Mouse (Mus musculus): Measurements from ENCODE around the gene Glud1. TPM values are rescaled to one million over a fixed set of nuclear protein-coding genes. Genes with fewer than 3 reads are reported as not detected.

The Glud1 gene
- polyA plus RNA-seq, 1 experiment from 2014 or later = 152 TPM

DNA sequence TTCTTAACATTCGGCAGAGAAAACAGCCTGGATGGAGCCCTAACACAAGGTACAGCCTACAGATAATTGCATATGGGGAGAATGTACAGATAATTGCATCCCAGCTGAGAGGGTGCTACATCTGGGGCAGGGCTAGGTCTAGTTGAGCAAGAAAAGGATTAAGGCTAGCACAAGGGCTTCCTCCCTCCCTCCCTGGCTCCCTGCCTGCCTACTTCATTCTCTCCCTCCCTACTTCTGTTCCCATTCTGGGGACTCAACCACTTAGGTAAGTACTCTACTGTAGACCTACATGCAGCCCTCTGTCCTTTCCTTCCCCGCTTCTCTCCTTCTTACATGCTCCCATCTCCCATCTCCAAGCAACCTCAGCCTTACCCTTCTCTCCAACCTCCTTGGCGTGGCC is 42.8 kb downstream of the Glud1 start:
- no peak for ATAC-seq (ENCODE audit: low read depth)
- Histone ChIP-seq H3K36me3 (ENCODE audit: control insufficient read depth, insufficient read depth, low read length) (no peaks in the 10 kb centered on the region), H3K4me1 (ENCODE audit: control insufficient read depth, insufficient read depth, low read length) (no peaks in the 10 kb centered on the region), H3K4me3 (ENCODE audit: low read depth, low read length) (no peak overlapping the region), H3K9me3 (ENCODE audit: control insufficient read depth, low read length) (no peaks in the 10 kb centered on the region), H3K27me3 (ENCODE audit: control insufficient read depth, insufficient read depth, low read length) (no peaks in the 10 kb centered on the region), H3K4me2 (ENCODE audit: low read depth, low read length) (no peak overlapping the region), H3K27ac (ENCODE audit: low read depth, low read length) (no peak overlapping the region), H3K9ac (replicated peaks; ENCODE audit: low read depth, low read length) (no peak overlapping the region)
- 93% methylated on average over 3 of the region's 3 CpGs for WGBS

DNA sequence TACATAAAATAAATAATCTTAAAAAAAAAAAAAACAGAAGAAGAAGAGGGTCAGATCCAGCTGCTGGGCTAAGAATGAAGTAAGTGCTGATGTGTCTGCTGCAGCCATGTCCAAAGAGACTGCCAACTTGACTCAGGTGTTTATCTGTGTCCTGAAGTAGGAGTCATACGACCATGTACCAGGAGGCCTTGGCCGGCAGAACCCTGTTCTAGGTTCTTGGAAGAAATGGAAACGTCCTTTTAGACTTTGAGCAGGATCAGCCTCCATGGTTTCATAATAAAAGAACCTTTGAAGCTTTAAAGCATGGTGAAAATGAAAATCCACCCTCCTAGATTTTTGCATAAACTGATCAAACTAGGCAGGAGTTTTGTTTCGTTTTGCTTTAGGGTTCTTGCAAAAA is 43.9 kb downstream of the Glud1 start:
- Histone ChIP-seq H3K27ac (ENCODE audit: low read depth, low read length) (no peak overlapping the region), H3K4me1 (ENCODE audit: control insufficient read depth, insufficient read depth, low read length) (no peaks in the 10 kb centered on the region), H3K9me3 (ENCODE audit: control insufficient read depth, low read length) (no peaks in the 10 kb centered on the region), H3K27me3 (ENCODE audit: control insufficient read depth, insufficient read depth, low read length) (no peaks in the 10 kb centered on the region), H3K9ac (replicated peaks; ENCODE audit: low read depth, low read length) (no peak overlapping the region), H3K4me3 (ENCODE audit: low read depth, low read length) (no peak overlapping the region), H3K4me2 (ENCODE audit: low read depth, low read length) (no peak overlapping the region), H3K36me3 (ENCODE audit: control insufficient read depth, insufficient read depth, low read length) (no peaks in the 10 kb centered on the region)
- 84% methylated on average over 4 of the region's 4 CpGs for WGBS
- ATAC-seq (ENCODE audit: low read depth) = no peak

DNA sequence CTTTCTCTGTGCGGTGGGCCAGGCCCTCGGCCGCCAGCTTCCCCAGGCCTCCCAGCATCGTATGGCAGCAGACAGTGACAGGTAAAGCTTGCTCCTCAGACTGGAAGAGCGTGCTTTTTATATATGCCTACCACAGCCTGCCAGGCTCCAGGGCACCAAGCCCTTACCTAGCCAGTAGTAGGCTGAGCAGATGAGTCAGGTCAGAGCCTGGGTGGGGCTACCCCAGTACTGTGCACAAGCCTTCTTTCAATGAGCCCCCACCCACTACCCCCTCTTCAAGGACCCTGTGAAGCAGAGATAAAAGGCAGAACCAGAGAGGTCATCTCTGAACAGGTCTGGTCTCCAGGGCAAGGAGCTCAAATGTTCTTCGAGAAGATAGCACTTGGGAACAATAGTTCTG is 44.8 kb downstream of the Glud1 start, which contains the start of gene Fam25c:
Fam25c (minus strand) TSS at position 133 of the 400 bp plus-strand sequence.
- H3K9ac ChIP-seq (replicated peaks; ENCODE audit: low read depth, low read length) = no peak within 1 kb of the TSS
- no peaks in the 10 kb centered on the region for H3K36me3 ChIP-seq (ENCODE audit: control insufficient read depth, insufficient read depth, low read length)
- H3K27ac ChIP-seq (ENCODE audit: low read depth, low read length) = no peak within 1 kb of the TSS
- 83% methylated on average over 6 of the region's 6 CpGs for WGBS
- H3K4me3 ChIP-seq (ENCODE audit: low read depth, low read length) = no peak within 1 kb of the TSS
- no peak for ATAC-seq (ENCODE audit: low read depth)
- no peaks in the 10 kb centered on the region for H3K27me3 ChIP-seq (ENCODE audit: control insufficient read depth, insufficient read depth, low read length)
- no peaks in the 10 kb centered on the region for H3K4me1 ChIP-seq (ENCODE audit: control insufficient read depth, insufficient read depth, low read length)
- H3K4me2 ChIP-seq (ENCODE audit: low read depth, low read length) = no peak within 1 kb of the TSS
- H3K9me3 ChIP-seq (ENCODE audit: control insufficient read depth, low read length) = no peaks in the 10 kb centered on the region

DNA sequence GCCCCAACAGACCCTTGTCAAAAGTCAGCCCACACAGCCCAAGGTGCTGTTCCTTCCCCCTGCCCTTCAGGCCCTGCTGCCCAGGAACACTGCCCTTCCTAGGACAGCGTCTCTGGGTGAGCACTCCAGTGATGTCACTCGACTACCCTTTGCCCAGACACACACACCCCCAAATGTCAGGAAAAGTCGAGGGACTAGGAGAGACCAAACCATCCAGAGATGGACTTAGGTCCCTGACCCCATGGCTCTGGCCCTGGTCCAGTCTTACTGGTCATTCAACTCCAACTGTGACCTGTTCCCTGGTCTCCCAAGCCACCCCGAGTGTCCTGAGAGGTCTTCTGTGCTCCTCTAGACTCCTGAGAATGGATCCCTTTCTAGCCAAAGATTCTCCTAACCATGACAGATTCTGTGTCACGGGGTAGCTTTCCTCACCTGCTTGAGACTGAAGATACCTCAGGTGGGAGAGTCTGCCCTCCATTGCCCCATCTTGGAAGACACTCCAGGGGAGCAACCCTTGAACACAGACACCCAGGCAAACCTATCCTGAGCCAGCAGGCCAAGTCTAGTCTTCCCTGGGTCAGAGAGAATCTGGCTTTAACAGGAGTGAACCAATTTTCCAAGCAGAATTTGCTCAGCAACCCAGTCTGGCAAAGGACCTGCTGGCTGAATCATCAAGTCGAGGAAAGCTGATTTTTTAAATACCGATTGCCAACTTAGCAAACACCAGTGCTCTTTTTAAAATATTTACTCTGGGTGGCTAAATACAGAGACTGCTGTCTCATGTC is 47.3 kb downstream of the Glud1 start:
- WGBS = 84% methylated on average over 7 of the region's 7 CpGs
- Histone ChIP-seq H3K36me3 (ENCODE audit: control insufficient read depth, insufficient read depth, low read length) (no peaks in the 10 kb centered on the region), H3K4me1 (ENCODE audit: control insufficient read depth, insufficient read depth, low read length) (no peaks in the 10 kb centered on the region), H3K9me3 (ENCODE audit: control insufficient read depth, low read length) (no peaks in the 10 kb centered on the region), H3K4me2 (ENCODE audit: low read depth, low read length) (no peak overlapping the region), H3K4me3 (ENCODE audit: low read depth, low read length) (no peak overlapping the region), H3K27ac (ENCODE audit: low read depth, low read length) (no peak overlapping the region), H3K27me3 (ENCODE audit: control insufficient read depth, insufficient read depth, low read length) (no peaks in the 10 kb centered on the region), H3K9ac (replicated peaks; ENCODE audit: low read depth, low read length) (no peak overlapping the region)
- ATAC-seq (ENCODE audit: low read depth) = no peak

DNA sequence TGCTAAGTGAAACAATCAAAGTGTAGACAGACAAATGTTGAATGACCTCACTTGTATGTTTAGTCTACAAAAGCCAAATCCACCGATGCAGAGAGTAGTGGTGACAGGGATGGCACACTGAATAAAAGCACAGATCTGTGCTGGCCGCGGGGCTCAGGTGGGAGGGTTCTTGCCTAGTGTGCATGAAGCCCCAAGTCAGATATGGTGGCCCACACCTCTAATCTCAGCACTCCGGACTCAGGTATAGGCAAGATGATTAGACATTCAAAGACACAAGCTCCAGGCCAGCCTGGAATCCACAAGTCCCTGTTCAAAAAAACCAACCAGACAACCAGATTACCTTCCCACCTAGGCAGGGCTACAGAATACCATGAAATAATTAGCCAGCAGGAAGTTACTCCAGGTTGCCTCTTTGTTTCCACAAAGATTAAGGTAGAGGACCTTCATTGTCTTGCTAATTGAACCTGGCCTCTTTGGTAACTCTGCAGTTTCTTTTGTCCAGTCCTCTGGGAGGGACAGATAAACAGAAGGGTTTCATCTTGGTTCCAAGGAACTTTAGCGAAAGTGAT is 49.2 kb downstream of the Glud1 start:
- H3K4me2 ChIP-seq (ENCODE audit: low read depth, low read length) = no peak overlapping the region
- H3K27me3 ChIP-seq (ENCODE audit: control insufficient read depth, insufficient read depth, low read length) = no peaks in the 10 kb centered on the region
- no peak overlapping the region for H3K9ac ChIP-seq (replicated peaks; ENCODE audit: low read depth, low read length)
- 55% methylated on average over 5 of the region's 5 CpGs for WGBS
- H3K4me1 ChIP-seq (ENCODE audit: control insufficient read depth, insufficient read depth, low read length) = no peaks in the 10 kb centered on the region
- H3K27ac ChIP-seq (ENCODE audit: low read depth, low read length) = no peak overlapping the region
- no peak overlapping the region for H3K4me3 ChIP-seq (ENCODE audit: low read depth, low read length)
- H3K36me3 ChIP-seq (ENCODE audit: control insufficient read depth, insufficient read depth, low read length) = no peaks in the 10 kb centered on the region
- no peaks in the 10 kb centered on the region for H3K9me3 ChIP-seq (ENCODE audit: control insufficient read depth, low read length)
- no peak for ATAC-seq (ENCODE audit: low read depth)

DNA sequence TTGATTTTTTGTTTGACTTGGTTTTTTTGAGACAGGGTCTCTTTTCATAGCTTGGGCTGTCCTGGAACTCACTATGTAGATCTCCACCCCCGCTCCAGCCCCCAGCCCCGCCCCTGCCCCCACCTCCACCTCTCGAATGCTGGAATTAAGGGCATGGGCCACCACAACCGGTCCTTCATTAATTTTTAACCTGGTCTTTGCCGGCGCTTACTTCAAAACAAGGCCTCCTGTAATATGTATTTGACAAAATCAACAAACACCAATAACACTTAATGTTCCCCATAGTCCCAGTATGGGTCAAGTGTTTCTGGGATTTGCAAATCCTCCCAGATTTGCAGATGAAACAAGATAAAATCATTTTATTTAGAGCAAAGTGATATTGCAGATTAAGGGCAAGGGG is 49.7 kb downstream of the Glud1 start:
- ATAC-seq (ENCODE audit: low read depth) = no peak

DNA sequence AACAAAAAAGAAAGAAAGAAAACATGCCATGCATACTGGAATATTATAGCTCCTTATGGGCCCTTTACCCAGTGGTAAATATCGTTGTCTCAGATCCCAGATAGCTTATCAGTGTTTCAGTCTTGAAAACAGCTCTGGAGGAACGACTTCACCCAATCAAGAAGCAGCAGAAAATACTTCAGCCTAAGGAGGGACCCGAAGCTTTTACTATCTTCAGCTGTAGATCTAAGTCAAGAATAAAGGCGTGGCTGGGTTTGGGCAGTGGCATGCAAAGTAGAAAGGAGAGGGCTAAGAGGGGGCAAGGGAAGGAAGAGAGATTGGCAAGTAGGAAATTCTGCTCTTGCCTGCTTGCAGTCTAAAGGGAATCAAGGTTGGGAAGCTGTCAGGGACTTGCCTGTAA is 51.6 kb downstream of the Glud1 start:
- H3K4me1 ChIP-seq (ENCODE audit: control insufficient read depth, insufficient read depth, low read length) = no peaks in the 10 kb centered on the region
- WGBS = 85% methylated on average over 4 of the region's 4 CpGs
- no peak overlapping the region for H3K27ac ChIP-seq (ENCODE audit: low read depth, low read length)
- H3K27me3 ChIP-seq (ENCODE audit: control insufficient read depth, insufficient read depth, low read length) = no peaks in the 10 kb centered on the region
- no peaks in the 10 kb centered on the region for H3K36me3 ChIP-seq (ENCODE audit: control insufficient read depth, insufficient read depth, low read length)
- H3K4me2 ChIP-seq (ENCODE audit: low read depth, low read length) = no peak overlapping the region
- H3K9ac ChIP-seq (replicated peaks; ENCODE audit: low read depth, low read length) = no peak overlapping the region
- no peak for ATAC-seq (ENCODE audit: low read depth)
- no peak overlapping the region for H3K4me3 ChIP-seq (ENCODE audit: low read depth, low read length)
- H3K9me3 ChIP-seq (ENCODE audit: control insufficient read depth, low read length) = no peaks in the 10 kb centered on the region

More for the DNA sequence above, 49.7 kb downstream of the Glud1 start:
- 46% methylated on average over 6 of the region's 6 CpGs for whole genome bisulfite sequencing
- Histone ChIP-seq H3K9me3 (ENCODE audit: control insufficient read depth, low read length) (no peaks in the 10 kb centered on the region), H3K4me2 (ENCODE audit: low read depth, low read length) (no peak overlapping the region), H3K27me3 (ENCODE audit: control insufficient read depth, insufficient read depth, low read length) (no peaks in the 10 kb centered on the region), H3K4me1 (ENCODE audit: control insufficient read depth, insufficient read depth, low read length) (no peaks in the 10 kb centered on the region), H3K27ac (ENCODE audit: low read depth, low read length) (no peak overlapping the region), H3K36me3 (ENCODE audit: control insufficient read depth, insufficient read depth, low read length) (no peaks in the 10 kb centered on the region), H3K4me3 (ENCODE audit: low read depth, low read length) (no peak overlapping the region), H3K9ac (replicated peaks; ENCODE audit: low read depth, low read length) (no peak overlapping the region)

DNA sequence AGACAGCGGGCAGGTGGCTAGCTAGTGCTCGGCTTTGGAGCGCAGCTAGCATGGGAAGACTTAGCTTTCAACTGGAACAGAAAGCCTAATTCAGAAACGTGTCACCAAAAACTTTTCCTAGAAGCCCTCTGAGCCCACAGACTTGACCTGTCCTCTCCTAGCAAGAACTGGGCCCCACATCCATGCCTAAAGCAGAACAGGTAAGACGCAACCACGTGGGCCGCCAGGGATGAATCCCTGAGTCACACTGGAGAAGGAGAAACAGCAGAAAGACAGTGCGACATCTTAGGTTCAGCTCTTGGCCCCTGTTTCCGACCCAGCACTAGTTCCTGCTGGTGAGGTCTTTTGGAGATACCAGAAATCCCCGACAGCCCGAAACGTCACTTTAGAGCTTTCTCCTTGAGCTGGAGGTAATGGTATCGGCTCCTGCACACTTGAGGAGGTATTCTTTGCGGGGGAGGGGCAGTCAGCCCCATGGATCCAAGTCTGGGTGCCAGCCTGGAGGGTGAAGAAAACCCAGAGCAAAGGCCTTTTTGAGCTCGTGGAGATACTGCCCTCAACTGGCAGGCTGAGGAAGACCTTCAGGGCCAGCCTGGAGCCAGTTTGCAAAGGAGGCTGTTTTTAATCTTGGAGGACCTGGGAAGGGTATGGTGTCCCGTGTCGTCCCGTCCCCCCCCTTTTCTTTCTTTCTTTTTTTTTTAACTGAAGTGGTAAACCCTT is 52.4 kb downstream of the Glud1 start:
- 32% methylated on average over 18 of the region's 18 CpGs for WGBS
- ATAC-seq (ENCODE audit: low read depth) = peak; percentile 67; the same call in 1 of the 2 replicates
- Histone ChIP-seq H3K9ac (replicated peaks; ENCODE audit: low read depth, low read length) (peak overlapping the region; percentile 54; the same call in 1 of the 2 replicates), H3K4me1 (ENCODE audit: control insufficient read depth, insufficient read depth, low read length) (no peaks in the 10 kb centered on the region), H3K27ac (ENCODE audit: low read depth, low read length) (no peak overlapping the region), H3K4me3 (ENCODE audit: low read depth, low read length) (peak overlapping the region; percentile 37), H3K27me3 (ENCODE audit: control insufficient read depth, insufficient read depth, low read length) (no peaks in the 10 kb centered on the region), H3K36me3 (ENCODE audit: control insufficient read depth, insufficient read depth, low read length) (no peaks in the 10 kb centered on the region), H3K4me2 (ENCODE audit: low read depth, low read length) (peak overlapping the region; percentile 86), H3K9me3 (ENCODE audit: control insufficient read depth, low read length) (no peaks in the 10 kb centered on the region)
